Mouse (Mus musculus): ENCODE measurements around the gene Neurod2.

DNA sequence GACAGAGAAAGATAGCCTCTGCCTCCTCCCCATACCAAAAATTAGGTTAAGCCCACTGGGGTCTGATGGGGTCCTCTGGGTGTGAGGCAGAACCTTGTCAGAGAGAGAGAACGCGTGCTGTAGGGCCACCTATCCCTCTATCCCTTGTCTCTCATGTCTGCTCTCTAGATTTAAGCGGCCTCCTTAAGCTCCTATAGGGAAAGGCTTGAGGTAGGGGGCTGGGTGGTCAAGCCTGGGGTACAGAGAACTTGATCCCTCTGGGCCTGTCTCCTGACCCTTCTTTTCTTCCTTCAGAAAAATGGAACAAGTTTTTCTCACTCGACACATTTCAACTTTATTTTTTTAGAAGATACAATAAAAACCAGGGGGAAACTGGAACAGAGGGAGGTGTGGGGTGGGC is 3.4 kb upstream of the Neurod2 start:
- no peak for TF ChIP-seq CTCF (IDR thresholded peaks at IDR 0.05; ENCODE audit: insufficient read depth, low read depth, low read length)
- no peak for TF ChIP-seq POLR2A (IDR thresholded peaks at IDR 0.05; ENCODE audit: insufficient read depth, low read depth, low read length)

Measured in olfactory bulb, adult 2 months (tissue).